Mouse (Mus musculus) layer of hippocampus, adult 2 months (tissue): ENCODE results near the gene Trip10. TPM values are rescaled to one million over a fixed set of nuclear protein-coding genes. Genes with fewer than 3 reads are reported as not detected.

Experiments used
- DNase-seq, 2 experiments: peaks; one replicate each; pipeline ENCODE4 v3.0.0; 2022; ENCODE audit warnings: low spot score in 2 of 2
- H3K27ac ChIP-seq: fragments of 200-600 bp; 2 replicates; pipeline ENCODE4 v1.8.1; 2022
- H3K4me3 ChIP-seq: fragments of 200-600 bp; 2 replicates; pipeline ENCODE4 v1.8.1; 2022; ENCODE audit warnings: mild to moderate bottlenecking
- CTCF ChIP-seq: fragments of 200-600 bp; conservative IDR thresholded peaks from 2 replicates; pipeline ENCODE4 v1.8.1; 2022; ENCODE audit warnings: antibody characterized with exemption, mild to moderate bottlenecking, moderate library complexity
- long read RNA-seq, 2 experiments: library from polyadenylated mRNA; stranded (forward); transcript quantifications; one replicate each; pipeline ENCODE4 v2.0.0; 2021; ENCODE audit warnings: borderline mapping rate in 2 of 2
- total RNA-seq, 2 experiments: library from RNA; stranded (reverse); gene quantifications; 2 replicates each; pipeline ENCODE4 v1.2.3; 2021

The Trip10 gene
- 1 to 10 TPM; 8.2 to 9.8 TPM for total RNA-seq
- long read RNA-seq, experiment 1, partial matches to known transcripts, result 0 of 3 reads
- long read RNA-seq, experiment 1, other reads (novel, unspliced or antisense), result 1 of 3 reads
- long read RNA-seq, experiment 2, partial matches to known transcripts, result 0 of 9 reads
- long read RNA-seq, experiment 2, other reads (novel, unspliced or antisense), result 2 of 9 reads

GRCm38 (mm10) chr17:57249186-57250181 is at the start of gene Trip10:
Gene Trip10, plus strand, starts transcription at chr17:57249455.
- TF ChIP-seq CTCF, result peak; percentile 47

GRCm38 (mm10) chr17:57201841-57202724 is 47.2 kb upstream of the Trip10 start:
- H3K4me3 ChIP-seq, result no peak overlapping the region
- H3K27ac ChIP-seq, result no peak overlapping the region
- DNase-seq, result no peak
- no peak for TF ChIP-seq CTCF

More at GRCm38 (mm10) chr17:57249186-57250181, at the start of gene Trip10:
- peak within 1 kb of the TSS; percentile 94 for H3K27ac ChIP-seq
- DNase-seq, result peak; percentile 82 to 92
- peak within 1 kb of the TSS; percentile 67 for H3K4me3 ChIP-seq

- no peak for DNase-seq
- no peak for TF ChIP-seq CTCF
- H3K4me3 ChIP-seq, result no peak overlapping the region
These were observed 41.3 kb upstream of the Trip10 start for GRCm38 (mm10) chr17:57207938-57208337.

GRCm38 (mm10) chr17:57209330-57209729 is 39.9 kb upstream of the Trip10 start:
- DNase-seq, result no peak
- no peak overlapping the region for H3K27ac ChIP-seq
- TF ChIP-seq CTCF, result no peak; the same call in 1 of the 2 replicates
- H3K4me3 ChIP-seq, result no peak overlapping the region

More at GRCm38 (mm10) chr17:57207938-57208337, 41.3 kb upstream of the Trip10 start:
- H3K27ac ChIP-seq, result no peak overlapping the region

- Histone ChIP-seq H3K27ac (no peak overlapping the region), H3K4me3 (no peak overlapping the region)
- no peak for DNase-seq
- TF ChIP-seq CTCF, result no peak
These were observed 37.8 kb upstream of the Trip10 start for GRCm38 (mm10) chr17:57211501-57211900.

GRCm38 (mm10) chr17:57214676-57215387 is 34.4 kb upstream of the Trip10 start:
- no peak overlapping the region for H3K27ac ChIP-seq
- no peak for TF ChIP-seq CTCF
- DNase-seq, result peak in 1 of 2 experiments; percentile 14
- no peak overlapping the region for H3K4me3 ChIP-seq

- H3K27ac ChIP-seq, result no peak overlapping the region
- no peak overlapping the region for H3K4me3 ChIP-seq
- DNase-seq, result no peak
- TF ChIP-seq CTCF, result no peak
These were observed 30.8 kb upstream of the Trip10 start for GRCm38 (mm10) chr17:57218335-57218900.

GRCm38 (mm10) chr17:57219167-57219883 is 29.9 kb upstream of the Trip10 start:
- peak; percentile 37 to 71 for DNase-seq
- no peak overlapping the region for H3K4me3 ChIP-seq
- no peak overlapping the region for H3K27ac ChIP-seq
- TF ChIP-seq CTCF, result peak; percentile 71

- H3K4me3 ChIP-seq, result no peak overlapping the region
- TF ChIP-seq CTCF, result peak; percentile 67
These were observed 29.4 kb upstream of the Trip10 start for GRCm38 (mm10) chr17:57219884-57220207.

GRCm38 (mm10) chr17:57221911-57222310 is 27.3 kb upstream of the Trip10 start:
- no peak for TF ChIP-seq CTCF
- no peak for DNase-seq
- no peak overlapping the region for H3K27ac ChIP-seq
- no peak overlapping the region for H3K4me3 ChIP-seq

More at GRCm38 (mm10) chr17:57219884-57220207, 29.4 kb upstream of the Trip10 start:
- no peak overlapping the region for H3K27ac ChIP-seq
- no peak for DNase-seq

- Histone ChIP-seq H3K4me3 (no peak overlapping the region), H3K27ac (no peak overlapping the region)
- DNase-seq, result no peak
- no peak for TF ChIP-seq CTCF
These were observed 25.9 kb upstream of the Trip10 start for GRCm38 (mm10) chr17:57223313-57223712.
